Mouse (Mus musculus): ENCODE measurements around the gene Ankrd36. TPM values are rescaled to one million over a fixed set of nuclear protein-coding genes. Genes with fewer than 3 reads are reported as not detected.

The Ankrd36 gene
- total RNA-seq, 2 experiments from 2014 or later, result not detected

- no peak for DNase-seq (ENCODE audit: low spot score)
- intact Hi-C loops (cut with DNase I), result no loop called here
Measured at GRCm38 (mm10) chr11:5614453-5614852, 45.0 kb downstream of the Ankrd36 start.

DNA sequence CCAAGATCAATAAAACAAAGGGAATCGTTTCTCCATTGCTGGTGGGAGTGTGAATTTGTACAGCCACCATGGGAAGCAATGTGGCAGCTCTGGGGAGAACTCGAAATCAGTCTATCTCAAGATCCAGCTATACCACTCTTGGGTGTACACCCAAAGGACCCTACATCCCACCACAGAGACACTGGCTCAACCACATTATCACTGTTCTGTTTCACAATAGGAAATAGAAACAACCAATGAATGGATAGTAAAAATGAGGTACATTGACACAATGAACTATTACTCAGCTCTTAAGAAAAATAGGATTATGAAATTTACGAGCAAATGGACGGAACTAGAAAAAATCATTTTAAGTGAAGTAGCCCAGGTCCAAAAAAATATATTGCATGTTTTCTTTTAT, 55.6 kb downstream of the Ankrd36 start:
- intact Hi-C loops (cut with DNase I), result loop anchor here (5.0 kb wide), 2 partner anchors 83 to 333 kb away; partner anchors contain the start of gene Ccdc117
- no peak for DNase-seq (ENCODE audit: low spot score)

GRCm38 (mm10) chr11:5629033-5629432, 59.5 kb downstream of the Ankrd36 start:
- intact Hi-C loops (cut with DNase I), result loop anchor here (1.0 to 5.0 kb wide), 3 partner anchors 87 to 337 kb away; partner anchors contain the start of gene Ccdc117
- peak; percentile 47 for DNase-seq (ENCODE audit: low spot score)

GRCm38 (mm10) chr11:5643085-5643484, 73.6 kb downstream of the Ankrd36 start:
- DNase-seq (ENCODE audit: low spot score), result no peak
- intact Hi-C loops (cut with DNase I), result no loop called here

GRCm38 (mm10) chr11:5650321-5650720, 80.8 kb downstream of the Ankrd36 start:
- DNase-seq (ENCODE audit: low spot score), result no peak
- intact Hi-C loops (cut with DNase I), result no loop called here

GRCm38 (mm10) chr11:5682541-5682940, 113.1 kb downstream of the Ankrd36 start:
- intact Hi-C loops (cut with DNase I), result no loop called here
- no peak for DNase-seq (ENCODE audit: low spot score)

GRCm38 (mm10) chr11:5684283-5684682, 114.8 kb downstream of the Ankrd36 start:
- DNase-seq (ENCODE audit: low spot score), result no peak
- intact Hi-C loops (cut with DNase I), result no loop called here

- no peak for DNase-seq (ENCODE audit: low spot score)
Measured at GRCm38 (mm10) chr11:5691775-5692174, 122.3 kb downstream of the Ankrd36 start.

DNA sequence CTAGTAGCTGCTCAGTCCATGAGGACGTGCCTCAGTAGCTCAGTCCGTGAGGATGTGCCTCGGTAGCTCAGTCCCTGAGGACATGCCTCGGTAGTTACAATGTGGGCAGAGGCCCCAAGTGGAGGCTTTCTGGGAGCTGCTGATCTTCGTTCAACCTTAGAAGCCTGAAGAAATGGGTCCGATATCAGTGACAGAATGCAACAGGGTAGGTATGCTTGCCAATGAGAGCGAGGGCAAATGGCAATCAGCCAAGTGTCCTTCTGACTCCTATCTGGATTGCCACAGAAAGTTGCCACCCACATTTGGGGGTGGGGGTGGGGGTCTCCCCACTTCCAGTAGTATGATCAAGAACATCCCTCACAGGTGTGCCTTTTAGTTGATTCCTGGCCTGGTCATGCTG, 131.3 kb downstream of the Ankrd36 start:
- DNase-seq (ENCODE audit: low spot score), result no peak
- intact Hi-C loops (cut with DNase I), result no loop called here

More at GRCm38 (mm10) chr11:5691775-5692174, 122.3 kb downstream of the Ankrd36 start:
- intact Hi-C loops (cut with DNase I), result loop anchor here (2.0 to 5.0 kb wide), 2 partner anchors 209 to 399 kb away; no protein-coding TSS in a partner anchor

DNA sequence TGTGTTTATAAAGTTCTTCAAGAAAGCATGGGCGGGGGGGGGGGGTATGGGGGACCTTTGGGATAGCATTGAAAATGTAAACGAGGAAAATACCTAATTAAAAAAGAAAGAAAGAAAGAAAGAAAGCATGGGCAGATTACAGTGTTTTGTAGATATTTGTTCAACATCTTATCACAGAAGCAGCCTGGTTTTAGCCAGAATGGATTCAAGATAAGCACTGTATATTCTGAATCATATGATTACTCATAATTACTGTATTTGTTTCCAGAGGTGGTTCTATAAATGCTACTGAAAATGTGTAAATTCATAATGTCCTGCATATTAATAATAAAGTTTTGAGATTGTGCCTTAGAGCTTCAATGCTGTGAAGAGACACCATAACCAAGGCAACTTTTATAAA, 131.8 kb downstream of the Ankrd36 start:
- intact Hi-C loops (cut with DNase I), result no loop called here
- no peak for DNase-seq (ENCODE audit: low spot score)

- DNase-seq (ENCODE audit: low spot score), result no peak
- intact Hi-C loops (cut with DNase I), result no loop called here
Measured at GRCm38 (mm10) chr11:5701821-5702220, 132.3 kb downstream of the Ankrd36 start.

GRCm38 (mm10) chr11:5702271-5702956, 132.9 kb downstream of the Ankrd36 start:
- intact Hi-C loops (cut with DNase I), result no loop called here

GRCm38 (mm10) chr11:5702957-5703332, 133.5 kb downstream of the Ankrd36 start:
- DNase-seq (ENCODE audit: low spot score), result no peak
- intact Hi-C loops (cut with DNase I), result no loop called here

More at GRCm38 (mm10) chr11:5702271-5702956, 132.9 kb downstream of the Ankrd36 start:
- DNase-seq (ENCODE audit: low spot score), result no peak

- DNase-seq (ENCODE audit: low spot score), result no peak
- intact Hi-C loops (cut with DNase I), result no loop called here
Measured at GRCm38 (mm10) chr11:5703341-5703740, 133.9 kb downstream of the Ankrd36 start.

DNA sequence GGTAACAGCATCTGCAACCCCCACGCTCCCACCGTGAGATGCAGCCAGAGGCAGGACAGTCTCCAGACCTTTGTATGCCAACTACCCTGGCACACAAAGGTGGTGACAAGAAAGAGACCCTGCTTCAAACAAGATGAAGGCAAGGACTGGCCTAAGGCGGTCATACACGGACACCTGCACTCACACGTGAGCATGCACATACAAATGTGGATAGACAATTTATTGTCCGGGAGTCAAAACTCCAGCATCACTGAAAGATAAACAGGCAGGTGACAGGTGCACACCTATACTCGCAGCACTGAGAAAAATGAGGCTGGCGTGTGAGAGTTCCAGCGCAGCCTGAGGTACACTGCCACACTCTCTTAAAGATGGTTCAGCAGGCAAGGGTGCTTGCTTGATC, 136.5 kb downstream of the Ankrd36 start:
- intact Hi-C loops (cut with DNase I), result loop anchor here (5.0 kb wide), 1 partner anchor 56 kb away; the partner anchor contains the start of gene Urgcp

GRCm38 (mm10) chr11:5706874-5707529, 137.5 kb downstream of the Ankrd36 start:
- DNase-seq (ENCODE audit: low spot score), result no peak
- intact Hi-C loops (cut with DNase I), result loop anchor here (5.0 kb wide), 1 partner anchor 55 kb away; the partner anchor contains the start of gene Urgcp

More for the DNA sequence above, 136.5 kb downstream of the Ankrd36 start:
- no peak for DNase-seq (ENCODE audit: low spot score)

DNA sequence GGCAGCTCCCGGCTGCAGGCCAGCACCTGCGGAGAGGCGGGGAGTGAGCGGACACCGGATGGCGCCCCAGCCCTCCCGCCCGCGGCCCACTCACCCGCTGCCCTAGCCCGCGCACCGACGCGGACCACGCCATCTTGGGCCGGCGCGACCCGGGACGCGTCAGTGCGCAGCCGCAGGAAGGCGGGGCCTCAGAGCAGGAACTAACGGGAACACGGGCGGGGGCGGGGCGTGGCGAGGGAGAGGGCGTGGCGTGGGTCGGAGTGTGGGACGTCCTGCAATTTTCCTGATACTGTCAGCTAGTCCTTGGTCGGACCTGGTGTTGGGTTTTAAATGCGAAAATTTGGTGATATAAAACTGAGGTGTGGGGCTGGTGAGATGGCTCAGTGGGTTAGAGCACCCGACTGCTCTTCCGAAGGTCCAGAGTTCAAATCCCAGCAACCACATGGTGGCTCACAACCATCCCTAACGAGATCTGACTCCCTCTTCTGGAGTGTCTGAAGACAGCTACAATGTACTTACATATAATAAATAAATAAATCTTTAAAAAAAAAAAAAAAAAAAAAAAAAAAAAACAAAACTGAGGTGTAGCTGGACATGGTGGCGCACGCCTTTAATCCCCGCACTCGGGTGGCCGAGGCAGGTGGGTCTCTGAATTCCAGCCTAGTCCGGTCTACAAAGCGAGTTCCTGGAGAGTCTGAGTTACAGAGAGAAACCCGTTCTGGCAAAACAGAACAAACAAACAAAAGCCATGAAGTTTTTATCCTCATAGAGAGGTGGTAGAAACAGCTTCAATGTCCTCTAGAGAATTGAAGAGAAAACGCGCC, 138.3 kb downstream of the Ankrd36 start:
- DNase-seq (ENCODE audit: low spot score), result peak; percentile 76
- intact Hi-C loops (cut with DNase I), result loop anchor here (5.0 kb wide), 1 partner anchor 55 kb away; the partner anchor contains the start of gene Urgcp

- intact Hi-C loops (cut with DNase I), result loop anchor here (5.0 kb wide), 1 partner anchor 172 kb away; no protein-coding TSS in a partner anchor
- DNase-seq (ENCODE audit: low spot score), result no peak
Measured at GRCm38 (mm10) chr11:5715179-5715578, 145.7 kb downstream of the Ankrd36 start.

DNA sequence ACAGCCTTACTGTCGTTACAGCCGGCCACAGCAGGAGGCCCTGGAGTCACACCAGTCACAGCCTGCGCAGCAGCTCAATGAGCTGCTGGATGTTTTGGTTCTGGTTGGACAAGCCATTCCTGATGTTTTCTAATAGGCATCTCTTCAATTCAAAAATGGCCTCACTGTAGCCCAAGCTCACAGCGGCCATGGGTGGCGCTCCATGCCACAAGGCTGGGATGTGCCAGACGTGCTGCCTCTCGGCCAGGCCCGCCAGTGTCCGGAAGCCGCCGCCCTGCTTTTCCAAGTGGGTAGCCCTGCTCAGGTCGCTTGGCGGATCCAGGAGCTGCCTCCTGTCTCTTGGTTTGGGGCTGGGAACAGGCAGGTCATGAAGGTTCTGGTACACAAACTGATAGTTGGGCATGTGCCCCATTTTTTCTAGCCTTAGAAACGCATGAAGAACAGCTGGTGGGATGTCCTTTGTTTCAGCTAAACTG, 146.2 kb downstream of the Ankrd36 start, which contains the start of gene Mrps24:
TSS of gene Mrps24 (minus strand) at position 51 of the 476 bp plus-strand sequence.
- DNase-seq (ENCODE audit: low spot score), result no peak
- intact Hi-C loops (cut with DNase I), result loop anchor here (5.0 kb wide), 1 partner anchor 172 kb away; no protein-coding TSS in a partner anchor

- intact Hi-C loops (cut with DNase I), result loop anchor here (5.0 kb wide), 1 partner anchor 171 kb away; no protein-coding TSS in a partner anchor
- no peak for DNase-seq (ENCODE audit: low spot score)
Measured at GRCm38 (mm10) chr11:5716246-5716645, 146.8 kb downstream of the Ankrd36 start.

All from heart, postnatal 25 days (tissue).